Mouse (Mus musculus) cerebellum, adult 8-10 months (tissue): ENCODE results near the gene Nr2e3.
"Not testable (repeated sequence)": the region's sequence is repeated elsewhere in the genome, so short reads cannot be mapped to it uniquely, and the experiment has no call there.

ENCODE experiments used
- DNase-seq: peaks from one replicate; pipeline ENCODE4 v3.0.0; 2022

Nr2e3 gene

DNA sequence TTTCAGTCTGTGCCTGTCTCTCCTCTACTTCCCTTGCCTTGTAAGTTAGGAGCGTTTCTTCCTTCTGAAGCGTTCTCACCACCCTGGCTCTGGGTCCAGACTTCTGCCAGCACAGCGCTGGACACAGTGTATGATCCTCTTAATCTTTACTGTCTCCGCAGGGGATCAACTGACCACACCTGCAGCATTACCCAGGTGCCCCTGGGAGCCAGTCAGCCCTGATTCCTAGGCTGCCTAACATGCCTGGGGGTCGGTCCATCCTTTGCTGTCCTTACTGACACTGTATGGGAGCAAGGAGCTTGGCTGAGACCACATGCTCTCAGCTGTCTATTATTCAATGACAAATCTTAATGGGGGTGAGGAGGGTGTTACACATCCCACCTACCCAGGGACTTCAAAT lies 10.5 kb downstream of the Nr2e3 start:
- DNase-seq, result no peak

GRCm38 (mm10) chr9:59949511-59949910 lies 10.9 kb downstream of the Nr2e3 start:
- DNase-seq, result no peak

- DNase-seq, result no peak
These were observed 11.7 kb downstream of the Nr2e3 start for GRCm38 (mm10) chr9:59948691-59949250.

- no peak for DNase-seq
These were observed 12.2 kb downstream of the Nr2e3 start for GRCm38 (mm10) chr9:59948226-59948625.

- no peak for DNase-seq
These were observed 13.2 kb downstream of the Nr2e3 start for GRCm38 (mm10) chr9:59947271-59947670.

- DNase-seq, result no peak
These were observed 15.2 kb downstream of the Nr2e3 start for GRCm38 (mm10) chr9:59945241-59945640.

DNA sequence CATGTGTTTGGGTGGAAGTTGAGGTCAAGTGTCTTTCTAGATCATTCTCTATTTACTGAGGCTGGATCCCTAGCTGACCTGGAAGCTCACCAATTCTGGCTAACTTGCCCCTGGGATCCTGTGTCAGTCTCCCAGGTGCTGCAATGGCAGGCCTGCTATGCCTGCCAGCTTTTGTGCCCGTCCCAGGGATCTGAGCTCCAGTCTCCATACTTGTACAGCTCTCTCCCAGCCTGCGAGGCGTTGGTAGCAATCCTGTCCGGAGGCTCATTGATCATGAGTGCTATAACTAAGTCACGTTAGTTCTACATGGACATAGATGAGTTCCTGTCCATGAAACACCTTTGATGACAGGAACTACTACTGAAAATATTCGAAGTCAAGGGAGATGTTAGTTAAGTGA lies 16.6 kb downstream of the Nr2e3 start:
- no peak for DNase-seq

- no peak for DNase-seq
These were observed 17.9 kb downstream of the Nr2e3 start for GRCm38 (mm10) chr9:59942501-59943085.

- DNase-seq, result no peak
These were observed 18.5 kb downstream of the Nr2e3 start for GRCm38 (mm10) chr9:59941885-59942350.

DNA sequence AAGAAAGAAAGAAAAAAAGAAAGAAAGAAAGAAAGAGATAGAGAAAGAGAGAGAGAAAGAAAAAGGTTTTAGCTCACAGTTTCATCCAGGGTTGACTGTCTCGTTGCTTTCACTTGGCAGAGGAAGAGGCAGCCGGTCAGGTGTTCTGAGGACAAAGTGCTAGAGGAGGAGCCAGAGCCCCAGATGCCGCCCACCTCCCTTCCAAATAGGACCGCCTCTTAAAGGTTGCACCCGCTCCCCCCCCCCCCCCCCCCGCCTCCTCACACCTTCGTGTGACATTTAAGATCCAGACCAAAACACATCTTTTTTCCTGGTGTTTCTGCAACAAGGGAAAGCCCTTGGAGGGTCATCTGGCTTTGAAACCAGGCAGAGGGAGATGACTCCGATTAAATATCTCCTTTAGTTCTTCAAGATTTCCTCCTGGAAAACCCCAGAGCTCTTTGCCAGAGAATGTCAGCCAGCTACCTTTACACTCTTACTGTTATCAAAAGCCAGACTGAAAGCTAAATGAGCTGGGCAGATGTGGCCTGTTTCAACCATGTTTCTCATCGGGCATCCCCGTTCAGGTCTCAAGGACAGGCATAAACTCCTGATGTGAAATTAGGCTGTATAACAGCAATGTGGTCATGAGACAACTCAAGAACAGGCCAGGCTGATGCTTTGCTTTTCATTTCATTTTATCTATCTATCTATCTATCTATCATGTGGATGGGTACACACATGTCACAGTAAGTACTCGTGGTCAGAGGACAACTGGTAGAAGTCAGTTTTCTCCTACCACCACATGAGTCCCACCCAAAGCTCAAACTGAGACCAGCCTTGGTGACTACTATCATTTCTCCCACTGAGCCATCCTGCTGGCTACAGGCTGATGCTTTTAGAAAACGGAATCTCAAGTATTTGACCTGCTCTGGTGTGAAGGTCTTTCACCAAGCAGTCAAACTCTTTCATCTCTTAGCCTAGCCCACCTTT lies 19.3 kb downstream of the Nr2e3 start:
- no peak for DNase-seq

GRCm38 (mm10) chr9:59939691-59940090 lies 20.8 kb downstream of the Nr2e3 start:
- DNase-seq, result no peak

- no peak for DNase-seq
These were observed 21.9 kb downstream of the Nr2e3 start for GRCm38 (mm10) chr9:59938529-59938928.

- not testable (repeated sequence) for DNase-seq
These were observed 24.6 kb downstream of the Nr2e3 start for GRCm38 (mm10) chr9:59935866-59936265.

- DNase-seq, result no peak
These were observed 30.2 kb downstream of the Nr2e3 start for GRCm38 (mm10) chr9:59930248-59930647.

DNA sequence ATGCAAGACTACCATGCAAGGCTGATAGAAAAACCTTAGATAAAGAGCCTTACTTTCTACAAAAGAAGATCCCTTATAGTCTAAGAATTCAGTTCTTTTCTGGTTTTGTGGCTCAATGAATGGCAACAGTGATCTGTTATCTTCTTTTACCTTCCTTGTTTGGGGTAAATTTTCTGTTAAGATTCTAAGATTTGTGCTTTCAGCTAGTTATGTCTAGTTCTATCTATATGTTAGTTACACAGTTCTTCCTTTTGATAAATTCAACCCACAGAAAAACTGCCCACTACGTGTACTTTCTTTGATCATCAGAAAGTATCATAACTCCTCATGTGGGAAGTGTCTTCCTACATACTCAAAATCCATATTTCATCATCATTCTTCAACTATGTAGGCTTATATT lies 45.7 kb downstream of the Nr2e3 start:
- DNase-seq, result no peak

DNA sequence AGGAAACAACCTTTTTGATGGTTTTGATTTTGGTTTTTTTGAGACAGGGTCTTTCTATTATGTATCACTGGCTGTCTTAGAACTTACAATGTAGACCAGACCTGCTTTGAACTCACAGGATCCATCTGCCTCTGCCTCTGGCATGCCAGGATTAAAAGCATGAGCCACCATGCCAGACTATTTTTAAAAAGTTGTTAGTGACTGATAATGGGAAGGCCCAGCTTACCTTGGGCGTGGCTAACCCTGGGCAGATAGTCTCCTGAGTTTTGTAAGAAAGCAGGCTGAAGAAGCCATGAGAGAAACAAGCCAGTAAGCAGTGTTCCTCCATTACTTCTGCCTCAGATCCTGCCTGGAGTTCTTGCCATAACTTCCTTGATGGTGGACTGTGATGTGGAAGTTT lies 57.1 kb downstream of the Nr2e3 start:
- DNase-seq, result no peak
